14 mouse cellular contexts compared by ENCODE assay signal in genomic region chr2:19238771-19239170, GRCm38 (mm10). TPM values are rescaled to one million over a fixed set of nuclear protein-coding genes. Genes with fewer than 3 reads are reported as not detected.
A peak's percentile ranks its signal among the peaks of the same experiment; 100 is the strongest.
DNase-seq lines count a peak whose midpoint lies in the region; ATAC-seq and TF ChIP-seq lines count a peak whose summit lies in the region.
"Had no signal": no experiment of that assay in that cellular context is flagged by ENCODE, and none has a peak within 500 bp of the region (broad histone marks: within the 10 kb centered on the region; RNA-seq: fewer than 3 reads in every experiment).

No protein-coding gene starts in this region.

- ATAC-seq in CD4-positive, CD25-positive, alpha-beta regulatory T cell, adult 4 months = no peak
- ATAC-seq in liver, postnatal 0 days = no peak
- ATAC-seq: forebrain, embryonic 16.5 days had no signal

- no peak for TF ChIP-seq POLR2A in lung, adult 2 months (IDR thresholded peaks at IDR 0.05; ENCODE audit: borderline replicate concordance, extremely low read depth, low read depth, low read length)

- peak; percentile 26 for DNase-seq in CD4-positive, CD25-positive, alpha-beta regulatory T cell, adult 2 months (ENCODE audit: low read depth, low spot score)
- no peak for DNase-seq in liver, postnatal 0 days
- DNase-seq in liver (no peak), ZHBTc4 (ENCODE audit: low read depth, low spot score) (peak; percentile 53)
- peak; percentile 5 to 16 for DNase-seq in thymus, postnatal 36 days
- no peak for DNase-seq in lung, adult 2 months
- no peak for DNase-seq in heart, postnatal 4 days
- DNase-seq: cerebellum, postnatal 25 days; heart, postnatal 14 days; kidney, adult 18-20 months had no signal

- H3K4me3 ChIP-seq in liver, postnatal 0 days (ENCODE audit: low read depth, low read length) = no peak overlapping the region
- no peak overlapping the region for H3K4me3 ChIP-seq in lung, adult 2 months (replicated peaks; ENCODE audit: extremely low read depth, low read depth, low read length)
- H3K4me3 ChIP-seq: embryonic facial prominence, embryonic 13.5 days had no signal

- no peaks in the 10 kb centered on the region for H3K4me1 ChIP-seq in liver, postnatal 0 days (ENCODE audit: insufficient read depth)
- no peaks in the 10 kb centered on the region for H3K4me1 ChIP-seq in lung, adult 2 months (ENCODE audit: control insufficient read depth, insufficient read depth, low read length)
- H3K4me1 ChIP-seq: embryonic facial prominence, embryonic 13.5 days had no signal

- no peaks in the 10 kb centered on the region for H3K27me3 ChIP-seq in liver, postnatal 0 days (ENCODE audit: insufficient read depth, low read length)
- H3K27me3 ChIP-seq: embryonic facial prominence, embryonic 13.5 days had no signal

- no peak for TF ChIP-seq EP300 in liver, postnatal 0 days (IDR thresholded peaks at IDR 0.05; ENCODE audit: low read depth)

- TF ChIP-seq CTCF in liver, postnatal 0 days (IDR thresholded peaks at IDR 0.05; ENCODE audit: low read depth) = peak; percentile 52
- no peak for TF ChIP-seq CTCF in lung, adult 2 months (IDR thresholded peaks at IDR 0.05; ENCODE audit: insufficient read depth, low read length)

- H3K27ac ChIP-seq in liver, postnatal 0 days (ENCODE audit: low read depth) = no peak overlapping the region
- H3K27ac ChIP-seq: embryonic facial prominence, embryonic 13.5 days had no signal

- no peaks in the 10 kb centered on the region for H3K36me3 ChIP-seq in liver, postnatal 0 days (replicated peaks; ENCODE audit: insufficient read depth, low read length)
- H3K36me3 ChIP-seq: embryonic facial prominence, embryonic 13.5 days had no signal

- no peak overlapping the region for H3K4me2 ChIP-seq in liver, postnatal 0 days (ENCODE audit: low read depth, low read length)
- H3K4me2 ChIP-seq: embryonic facial prominence, embryonic 13.5 days had no signal

- no peak overlapping the region for H3K9ac ChIP-seq in liver, postnatal 0 days (replicated peaks)
- H3K9ac ChIP-seq: embryonic facial prominence, embryonic 13.5 days had no signal

- no peaks in the 10 kb centered on the region for H3K9me3 ChIP-seq in liver, postnatal 0 days (ENCODE audit: low read length)

- 54% methylated on average over 2 of the region's 2 CpGs for WGBS in liver, postnatal 0 days (ENCODE audit: insufficient replicate concordance)
- WGBS in lung, adult 2 months = 65% methylated on average over 2 of the region's 2 CpGs

RNA-seq across cellular contexts. Expression of gene Armc3, which starts 39.7 kb away (rescaled TPM):
- 1 to 10 TPM; 3.0 to 3.9 TPM for polyA plus RNA-seq in CD4-positive, CD25-positive, alpha-beta regulatory T cell, adult 4 months (2017; shearing (Covaris generic))
- 0.13 and 0.21 TPM in 2 replicates for polyA plus RNA-seq in liver, postnatal 0 days (2015; fragmentation: Nextera tagmentation; extraction: Ambion mirVana)
- polyA plus RNA-seq in lung, adult 2 months (2012; rRNA removed) = 1.0 TPM in 2 replicates
- total RNA-seq in heart, postnatal 4 days (2021) = not detected
- total RNA-seq: heart, postnatal 14 days; liver, adult 2 months had no signal
- polyA plus RNA-seq: liver, adult 2 months had no signal

Comparison
In these comparisons a context has a peak if more than half of its experiments do, and no peak if none do; other contexts are left out.
1. DNase-seq: peak in CD4-positive, CD25-positive, alpha-beta regulatory T cell, adult 2 months (single experiment), ZHBTc4 (single experiment) and thymus, postnatal 36 days (2 of 2); none in liver, postnatal 0 days (single experiment), liver (single experiment), lung, adult 2 months (single experiment) and heart, postnatal 4 days (single experiment).